Mouse (Mus musculus) monocyte, adult 2 months (primary cell): ENCODE results near the gene Chpt1.

Source experiments
- DNase-seq, 2 experiments: peaks; one replicate each; pipeline ENCODE4 v3.0.0; 2022; ENCODE audit warnings: low spot score in 2 of 2, low read depth in 1 of 2

Gene Chpt1

DNA sequence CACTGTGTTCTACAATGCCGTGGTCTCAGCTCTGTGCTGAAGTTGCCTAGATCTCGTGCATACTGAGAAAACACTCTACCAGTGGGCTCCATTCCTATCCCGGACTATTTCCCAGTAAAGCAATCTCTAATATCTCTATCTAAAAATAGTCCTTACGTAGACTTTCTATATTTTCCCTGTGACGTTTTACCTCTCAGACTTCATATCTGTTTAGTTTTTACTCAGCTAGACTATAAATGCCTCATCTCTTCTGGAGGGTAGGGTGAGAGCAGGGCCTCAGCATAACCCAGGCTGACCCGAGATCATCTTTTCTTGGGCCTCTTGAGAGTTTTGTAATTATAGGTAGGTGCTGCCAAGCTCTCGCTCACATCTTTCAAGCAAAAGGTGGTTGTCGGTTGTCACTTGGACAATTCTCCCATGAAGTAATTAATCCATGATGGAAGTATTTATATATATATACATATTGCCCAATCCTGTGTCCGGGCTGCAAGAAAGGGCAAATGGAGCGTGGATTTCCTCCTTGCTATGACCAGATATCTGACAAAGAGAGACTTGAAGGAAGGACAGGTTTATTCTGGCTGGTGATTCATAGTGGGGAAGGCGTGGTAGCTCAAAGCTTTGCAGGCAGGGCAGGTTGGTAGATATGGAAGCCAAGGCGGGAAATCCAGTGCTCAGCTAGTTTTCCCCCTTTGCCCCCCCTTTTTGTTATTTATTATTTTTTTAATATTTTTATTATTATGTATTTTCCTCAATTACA is 95.8 kb downstream of the Chpt1 start:
- DNase-seq = no peak

DNA sequence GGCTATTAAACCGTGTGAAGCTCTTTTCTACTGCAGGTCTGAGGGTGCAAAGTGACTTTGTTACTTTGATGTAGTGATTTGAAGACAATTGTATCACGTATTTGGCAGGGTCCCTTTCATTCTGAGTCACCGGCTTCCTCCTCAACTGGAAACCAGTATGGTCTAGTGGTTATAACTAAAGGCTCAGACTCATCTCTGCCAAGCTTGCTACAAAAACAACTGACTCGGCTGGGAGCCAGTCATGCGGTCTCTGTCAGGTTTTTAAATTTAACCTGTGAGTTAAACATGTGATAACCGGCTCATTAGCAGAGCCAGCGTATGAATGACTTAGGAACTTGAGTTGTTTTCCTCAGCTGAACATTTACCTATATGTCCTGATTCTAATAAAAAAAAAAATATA is 98.1 kb downstream of the Chpt1 start:
- no peak for DNase-seq

DNA sequence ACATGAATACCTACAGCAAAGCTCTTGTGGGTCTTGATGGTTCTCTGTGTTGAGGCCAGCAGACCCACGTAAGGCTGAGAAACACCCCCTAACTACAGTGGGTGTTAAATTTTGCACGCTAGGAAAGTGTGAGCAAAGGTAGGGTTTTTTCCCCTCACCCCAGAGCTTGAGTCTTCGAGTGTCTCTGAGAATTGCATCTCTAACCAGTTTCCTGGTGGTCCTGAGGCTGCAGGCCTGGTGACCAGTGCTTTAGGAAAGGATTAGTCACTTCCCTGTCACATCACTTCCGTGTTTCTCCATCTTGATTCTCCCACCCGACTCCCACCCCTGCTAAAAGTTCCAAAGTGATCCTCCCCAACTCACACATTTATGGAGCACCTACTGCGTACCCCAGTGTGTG is 99.7 kb downstream of the Chpt1 start:
- DNase-seq = no peak

DNA sequence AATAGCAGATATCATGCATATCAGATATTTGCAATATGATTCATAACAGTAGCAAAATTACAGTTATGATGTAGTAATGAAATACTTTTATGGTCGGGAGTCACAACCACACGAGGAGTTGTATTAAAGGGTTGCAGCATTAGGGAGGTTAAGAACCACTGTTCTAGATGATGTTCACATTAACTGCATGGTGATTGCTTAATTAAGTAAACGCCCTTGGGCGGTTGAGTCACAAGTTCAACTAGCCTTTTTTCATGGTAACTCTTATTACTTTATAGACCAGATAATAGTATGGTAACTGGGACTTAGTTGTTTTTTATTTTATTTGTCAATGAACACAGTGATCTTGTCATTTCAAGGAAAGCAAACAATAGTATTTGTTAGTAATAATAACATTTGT is 100.9 kb downstream of the Chpt1 start:
- DNase-seq = no peak
